Mouse (Mus musculus): ENCODE data around the gene Gm11116.
"Not testable (repeated sequence)": the region's sequence is repeated elsewhere in the genome, so short reads cannot be mapped to it uniquely, and the experiment has no call there.

Gm11116 gene

GRCm38 (mm10) chr5:88111430-88111829 lies at the start of gene Gm11116:
Gene Gm11116, minus strand, starts transcription at chr5:88111530.
- in situ Hi-C loops (cut with MboI, MseI), result loop anchor here (10.0 kb wide), 1 partner anchor 1313 kb away; no protein-coding TSS in a partner anchor

- in situ Hi-C loops (cut with MboI, MseI), result no loop called here
Observed at GRCm38 (mm10) chr5:88153999-88154398, 42.7 kb upstream of the Gm11116 start, which contains the start of gene Gm11115. Gene Gm11115, minus strand, starts transcription at chr5:88154099.

GRCm38 (mm10) chr5:88086256-88086655 lies 25.1 kb downstream of the Gm11116 start, which contains the start of gene Smr2:
Gene Smr2, plus strand, starts transcription at chr5:88086556.
- in situ Hi-C loops (cut with MboI, MseI), result not testable (repeated sequence)
